Mouse (Mus musculus) midbrain, postnatal 0 days (tissue): Measurements from ENCODE around the gene Pcx. TPM values are rescaled to one million over a fixed set of nuclear protein-coding genes. Genes with fewer than 3 reads are reported as not detected.
A peak's percentile ranks its signal among the peaks of the same experiment; 100 is the strongest.

Source experiments
- ATAC-seq: fragments of 200-750 bp; cut with Nextera tagmentation; 2 replicates; pipeline ENCODE4 v1.8.0; 2017; ENCODE audit warnings: moderate number of reproducible peaks, mild to moderate bottlenecking, moderate TSS enrichment, moderate library complexity; ENCODE audit not compliant: low FRiP score
- DNase-seq: peaks from one replicate; pipeline ENCODE4 v3.0.0-alpha.2; 2015; ENCODE audit warnings: low spot score
- H3K27ac ChIP-seq: fragments of 300-500 bp; sonication (generic); 2 replicates; pipeline ENCODE4 v1.5.1; 2014; ENCODE audit warnings: low read depth, mild to moderate bottlenecking, low read length, mixed read lengths
- H3K27me3 ChIP-seq: fragments of 300-500 bp; sonication (generic); 2 replicates; pipeline ENCODE4 v1.6.1; 2014; ENCODE audit warnings: low read length, control low read depth, mixed read lengths; ENCODE audit not compliant: insufficient read depth
- H3K36me3 ChIP-seq: fragments of 300-500 bp; sonication (generic); 2 replicates; pipeline ENCODE4 v1.6.1; 2014; ENCODE audit warnings: low read length, control low read depth, mixed read lengths; ENCODE audit not compliant: insufficient read depth
- H3K4me1 ChIP-seq: fragments of 300-500 bp; sonication (generic); 2 replicates; pipeline ENCODE4 v1.6.1; 2014; ENCODE audit warnings: mild to moderate bottlenecking, control low read depth, antibody characterized with exemption, low read length, mixed read lengths; ENCODE audit not compliant: insufficient read depth
- H3K4me2 ChIP-seq: fragments of 300-500 bp; sonication (generic); 2 replicates; pipeline ENCODE4 v1.6.1; 2014; ENCODE audit warnings: low read depth, mild to moderate bottlenecking, low read length, mixed read lengths; ENCODE audit not compliant: poor library complexity, severe bottlenecking
- H3K4me3 ChIP-seq: fragments of 300-500 bp; sonication (generic); 2 replicates; pipeline ENCODE4 v1.5.1; 2014; ENCODE audit warnings: low read depth, mild to moderate bottlenecking, low read length, moderate library complexity
- H3K9ac ChIP-seq: fragments of 300-500 bp; sonication (generic); replicated peaks from 2 replicates; pipeline ENCODE4 v1.6.1; 2014; ENCODE audit warnings: mild to moderate bottlenecking, low read length, moderate library complexity, mixed read lengths; ENCODE audit not compliant: poor library complexity, severe bottlenecking
- H3K9me3 ChIP-seq: fragments of 300-500 bp; sonication (generic); 2 replicates; pipeline ENCODE4 v1.6.1; 2016; ENCODE audit warnings: low read length, control low read depth
- CTCF ChIP-seq: IDR thresholded peaks from 2 replicates; pipeline ENCODE4 v1.5.1; 2016; ENCODE audit warnings: antibody characterized with exemption, mild to moderate bottlenecking
- WGBS: fragments of 180-500 bp; shearing (Covaris S2); extraction: QIAGEN DNeasy Blood & Tissue Kit; methylation state at CpG from one replicate; pipeline ENCODE4 v1.1.7; 2014; 5-methylcytosine and 5-hydroxymethylcytosine counted together
- polyA plus RNA-seq: library from polyadenylated mRNA; unstranded; fragments of >200 nt; fragmentation: Nextera tagmentation; extraction: Ambion mirVana; gene quantifications from 2 replicates; pipeline ENCODE4 v1.2.1, GENCODE M21; 2015
- total RNA-seq: library from RNA; depleted of rRNA; stranded (reverse); fragments of >200 nt; gene quantifications from 2 replicates; pipeline ENCODE4 v1.2.3, GENCODE M21; 2014

Pcx gene
- total and polyA plus RNA-seq, 2 experiments from 2014 or later, result 32.0 to 57.8 TPM

DNA sequence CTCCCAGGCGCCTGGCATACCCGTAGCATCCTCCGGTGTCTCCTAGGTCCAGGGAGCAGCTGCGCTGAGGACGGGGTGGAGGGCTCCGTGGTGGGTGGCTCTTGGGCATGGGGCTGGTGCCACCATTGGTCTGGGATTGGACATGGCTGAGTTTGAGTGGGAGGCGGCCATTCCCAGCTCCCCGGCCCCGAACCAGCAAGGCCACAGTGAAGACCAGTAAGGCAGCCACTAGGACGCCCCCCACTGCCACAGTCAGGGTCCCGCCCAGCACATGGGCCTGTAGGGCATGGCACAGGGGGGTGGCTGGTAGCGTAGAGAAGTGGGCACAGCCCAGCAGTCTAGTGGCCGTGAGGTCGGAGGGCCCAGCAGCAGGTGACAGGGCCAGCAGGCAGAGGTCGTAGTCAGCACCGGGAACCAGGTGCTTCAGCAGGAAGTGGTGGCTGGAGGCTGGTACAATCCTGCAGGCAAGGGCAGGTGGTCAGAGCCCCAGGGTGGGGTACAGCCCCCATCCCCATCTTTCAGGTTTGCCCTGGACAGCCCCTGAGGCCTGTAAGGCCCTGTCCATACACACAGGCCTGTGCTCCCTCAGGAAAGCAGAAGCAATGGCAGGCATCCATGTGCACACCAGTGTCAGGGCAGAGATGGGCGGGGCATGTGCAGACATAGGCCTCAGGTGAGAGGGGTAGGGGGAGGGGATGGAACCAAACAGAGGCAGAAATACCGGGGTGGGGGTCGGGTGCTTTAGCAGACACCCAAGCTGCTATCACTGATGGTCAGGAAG lies 102.1 kb downstream of the Pcx start:
- Histone ChIP-seq H3K36me3 (peaks cover 30% of the 10 kb centered on the region), H3K9me3 (no peaks in the 10 kb centered on the region), H3K27ac (no peak overlapping the region), H3K27me3 (no peaks in the 10 kb centered on the region), H3K4me1 (peaks cover 14% of the 10 kb centered on the region; the same call in 1 of the 2 replicates), H3K4me3 (no peak overlapping the region), H3K9ac (no peak overlapping the region), H3K4me2 (no peak overlapping the region)
- TF ChIP-seq CTCF, result no peak
- ATAC-seq (no peak), DNase-seq (no peak)
- WGBS, result 90% methylated on average over 19 of the region's 19 CpGs

DNA sequence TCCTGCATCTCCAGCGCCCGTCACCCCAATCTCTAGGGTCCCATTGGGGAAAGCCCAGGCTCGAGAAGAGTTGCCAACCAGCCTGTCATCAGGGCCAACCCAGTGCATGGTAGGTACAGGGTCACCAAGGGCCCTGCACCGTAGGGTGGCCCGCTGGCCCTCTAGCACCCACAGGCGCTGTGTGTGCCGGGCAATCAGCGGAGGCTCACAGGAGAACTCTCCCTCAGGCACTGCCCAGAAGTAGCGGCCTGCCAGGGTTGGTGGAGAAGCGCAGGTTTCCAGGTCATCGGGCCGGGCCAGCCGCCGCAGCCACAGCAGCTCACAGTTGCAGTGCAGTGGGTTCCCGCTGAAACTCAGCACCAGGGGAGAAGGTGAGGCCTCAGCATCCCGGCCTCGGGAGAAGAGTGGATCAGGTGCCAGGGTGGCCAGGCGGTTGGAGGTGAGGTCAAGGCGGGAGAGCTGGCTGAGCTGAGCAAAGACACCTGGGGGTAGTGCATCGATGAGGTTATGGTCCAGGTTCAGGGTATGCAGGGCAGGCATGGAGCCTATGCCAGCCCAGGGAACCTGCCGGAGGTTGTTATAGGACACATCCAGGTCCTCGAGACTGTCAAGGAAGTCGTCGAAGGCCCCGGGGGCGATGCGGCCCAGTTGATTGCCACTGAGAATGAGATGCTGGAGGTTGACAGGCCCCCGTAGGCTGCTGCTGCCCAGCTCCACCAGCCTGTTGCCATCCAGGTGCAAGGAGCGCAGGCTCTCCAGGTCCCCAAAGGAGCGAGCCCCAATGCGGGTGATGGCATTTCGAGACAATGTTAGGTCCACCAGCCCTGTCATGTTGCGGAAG lies 103.4 kb downstream of the Pcx start:
- ATAC-seq (no peak), DNase-seq (no peak)
- Histone ChIP-seq H3K9me3 (no peaks in the 10 kb centered on the region), H3K4me2 (peak overlapping the region; percentile 92), H3K9ac (no peak overlapping the region), H3K27ac (no peak overlapping the region), H3K4me1 (peaks cover 14% of the 10 kb centered on the region; the same call in 1 of the 2 replicates), H3K4me3 (peak overlapping the region; percentile 91), H3K27me3 (no peaks in the 10 kb centered on the region), H3K36me3 (peaks cover 30% of the 10 kb centered on the region)
- TF ChIP-seq CTCF, result no peak
- 89% methylated on average over 33 of the region's 33 CpGs for WGBS

DNA sequence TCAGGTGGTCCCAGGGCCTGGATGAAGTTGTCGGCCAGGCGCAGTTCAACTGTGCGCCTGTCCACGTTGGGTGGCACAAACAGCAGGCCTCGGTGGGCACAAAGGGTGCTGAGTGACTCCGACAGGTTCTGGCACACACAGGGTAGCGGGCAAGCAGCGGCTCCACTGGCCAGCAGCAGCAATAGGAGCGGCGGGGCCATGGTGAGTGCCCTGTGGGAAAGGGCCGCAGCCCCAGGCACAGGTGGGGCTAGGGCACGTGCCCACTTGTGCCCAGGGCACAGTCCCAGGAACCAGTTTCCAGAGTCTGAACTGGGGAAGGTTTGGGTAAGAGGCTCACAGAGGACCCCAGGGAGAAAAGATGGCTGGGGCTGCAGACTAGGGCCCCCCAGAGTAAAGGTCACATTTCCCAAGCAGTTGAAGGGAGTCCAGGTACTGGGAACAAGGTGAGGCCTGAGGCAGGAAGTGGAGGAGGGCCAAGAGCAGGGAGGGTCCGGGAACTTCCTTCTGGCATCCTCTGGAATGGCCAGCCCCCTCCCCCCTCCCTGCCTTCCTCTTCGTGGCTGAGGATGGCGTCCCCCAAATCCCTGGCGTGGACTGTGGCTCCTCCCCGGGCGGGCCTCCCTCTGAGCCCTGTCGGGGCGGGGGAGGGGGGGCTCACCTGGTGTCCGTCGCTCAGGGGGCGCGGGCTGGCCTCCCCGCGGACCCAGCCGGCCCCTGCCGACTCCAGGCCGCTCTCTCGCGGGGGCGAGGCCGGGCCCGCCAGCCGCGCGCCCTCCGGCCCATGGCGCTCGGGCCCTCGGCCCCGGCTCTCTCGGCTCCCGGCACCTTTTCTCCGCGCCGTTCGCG lies 104.3 kb downstream of the Pcx start:
- peak; percentile 31 for DNase-seq
- 26% methylated on average over 29 of the region's 49 CpGs for WGBS
- H3K9me3 ChIP-seq, result no peaks in the 10 kb centered on the region
- peaks cover 14% of the 10 kb centered on the region; the same call in 1 of the 2 replicates for H3K4me1 ChIP-seq
- peak; percentile 10 for ATAC-seq
- peak overlapping the region; percentile 91 for H3K4me3 ChIP-seq
- peak overlapping the region; percentile 93 for H3K27ac ChIP-seq
- TF ChIP-seq CTCF, result no peak
- H3K4me2 ChIP-seq, result peak overlapping the region; percentile 92
- no peaks in the 10 kb centered on the region for H3K27me3 ChIP-seq
- H3K36me3 ChIP-seq, result peaks cover 30% of the 10 kb centered on the region
- peak overlapping the region; percentile 99 for H3K9ac ChIP-seq

DNA sequence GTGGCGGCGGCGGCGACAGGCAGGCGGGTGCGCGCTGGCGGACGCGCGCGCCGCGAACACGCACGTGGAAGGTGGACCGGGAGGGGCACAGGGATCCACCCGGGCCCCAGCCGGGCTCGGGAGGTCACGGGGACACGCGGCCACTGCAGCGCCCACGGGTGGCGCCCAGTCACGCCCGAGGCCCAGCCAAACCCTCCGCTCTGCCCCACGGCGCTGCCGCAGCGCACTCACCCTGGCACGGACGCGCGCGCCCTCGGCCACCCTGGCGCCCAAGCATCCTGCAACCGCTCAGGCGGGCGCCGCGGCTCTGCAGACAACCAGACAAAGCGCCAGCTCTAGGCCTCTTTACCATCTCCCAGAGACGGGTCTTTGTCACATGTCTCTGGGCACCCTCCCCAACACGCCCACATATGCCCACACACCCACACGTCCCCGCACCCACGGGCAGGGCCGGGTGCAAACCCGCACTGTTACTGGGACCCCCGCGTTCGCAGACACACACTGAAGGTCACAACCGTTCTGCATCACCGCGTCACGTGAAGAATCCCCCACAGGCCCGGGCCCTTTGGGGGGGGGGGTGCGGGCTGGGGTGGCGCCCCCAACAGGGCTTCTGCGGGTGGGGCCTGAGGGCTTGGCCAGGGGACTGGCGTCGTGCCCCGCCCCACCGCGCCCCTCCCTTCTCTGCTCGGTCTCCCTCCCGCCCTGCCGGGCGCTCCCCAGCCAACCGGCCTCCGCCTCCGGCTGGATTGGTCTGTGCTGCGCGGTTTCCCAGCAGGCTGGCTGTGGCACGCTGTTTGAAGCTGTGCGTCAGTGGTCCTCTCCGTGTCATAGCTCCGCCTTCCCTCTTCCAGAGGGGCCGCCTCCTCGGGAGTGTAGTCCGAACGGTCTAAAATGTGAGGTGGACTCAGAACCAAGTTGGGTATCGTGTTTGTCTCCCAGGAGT lies 105.2 kb downstream of the Pcx start, which contains the start of gene Lrfn4:
Lrfn4 (minus strand) TSS at position 517 of the 943 bp plus-strand sequence.
- peak within 1 kb of the TSS; percentile 91 for H3K4me3 ChIP-seq
- H3K4me1 ChIP-seq, result peaks cover 14% of the 10 kb centered on the region; the same call in 1 of the 2 replicates
- ATAC-seq (peak; percentile 89), DNase-seq (peak; percentile 96)
- peak within 1 kb of the TSS; percentile 93 for H3K27ac ChIP-seq
- H3K9me3 ChIP-seq, result no peaks in the 10 kb centered on the region
- peak within 1 kb of the TSS; percentile 92 for H3K4me2 ChIP-seq
- under 1% methylated on average over 58 of the region's 87 CpGs for WGBS
- peak within 1 kb of the TSS; percentile 99 for H3K9ac ChIP-seq
- peak; percentile 7; the same call in 1 of the 2 replicates for TF ChIP-seq CTCF
- no peaks in the 10 kb centered on the region for H3K27me3 ChIP-seq
- H3K36me3 ChIP-seq, result peaks cover 30% of the 10 kb centered on the region

DNA sequence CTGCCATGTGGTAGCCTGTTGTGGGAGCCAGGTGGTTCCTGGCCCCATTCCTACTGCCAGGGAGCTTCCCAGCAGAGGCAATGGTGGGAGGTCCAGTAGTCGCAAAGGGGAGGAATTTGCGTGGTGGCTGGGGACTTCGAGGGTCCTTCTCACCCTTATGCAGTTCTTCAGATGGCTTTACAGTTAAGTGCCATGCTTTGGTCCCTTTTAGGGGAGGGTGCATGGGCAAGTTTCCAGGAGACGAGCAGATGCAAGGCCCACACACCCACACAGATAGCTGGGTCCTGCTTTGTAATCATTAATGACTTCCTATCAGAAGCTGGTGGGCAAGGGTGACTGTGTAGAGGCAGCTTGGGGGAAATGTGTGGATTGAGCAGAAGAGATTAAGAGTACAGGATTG lies 106.3 kb downstream of the Pcx start:
- no peak overlapping the region for H3K9ac ChIP-seq
- peaks cover 25% of the 10 kb centered on the region for H3K36me3 ChIP-seq
- H3K4me1 ChIP-seq, result peaks cover 14% of the 10 kb centered on the region; the same call in 1 of the 2 replicates
- DNase-seq (no peak), ATAC-seq (no peak)
- no peak for TF ChIP-seq CTCF
- no peaks in the 10 kb centered on the region for H3K9me3 ChIP-seq
- no peak overlapping the region for H3K27ac ChIP-seq
- whole genome bisulfite sequencing, result 46% methylated on average over 4 of the region's 4 CpGs
- H3K4me2 ChIP-seq, result no peak overlapping the region
- H3K4me3 ChIP-seq, result no peak overlapping the region
- no peaks in the 10 kb centered on the region for H3K27me3 ChIP-seq
